Mouse (Mus musculus): ENCODE measurements at regions not wholly inside any gene's neighbourhood (a gene's known extent, or its start where the extent isn't known, plus 50 kb on each side); places are given as distances from the start of the nearest gene placed in this dataset.

DNA sequence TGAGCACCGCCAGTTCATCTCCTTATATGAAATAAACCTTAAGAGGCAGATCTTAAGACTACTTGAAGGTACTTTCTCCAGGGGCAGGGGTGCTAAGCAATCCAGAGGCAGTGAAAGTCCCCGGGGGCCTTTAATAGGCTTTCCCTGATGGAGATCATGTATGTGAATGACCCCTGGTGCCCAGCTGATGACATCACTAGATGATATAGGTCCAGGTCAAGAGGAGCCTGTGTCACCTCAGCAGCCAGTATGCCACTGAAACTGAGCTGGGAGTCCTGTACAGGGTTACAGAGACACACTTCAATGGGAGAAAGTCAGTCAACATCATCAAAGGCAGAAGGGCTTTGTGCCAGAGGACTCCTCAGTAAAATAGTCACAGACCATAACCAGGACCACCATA lies 457.8 kb downstream of the Wdr11 start:
- no peak overlapping the region for H3K9ac ChIP-seq
- no peaks in the 10 kb centered on the region for H3K36me3 ChIP-seq
- H3K9me3 ChIP-seq (replicated peaks) = no peaks in the 10 kb centered on the region
- ATAC-seq (ENCODE audit: low FRiP score) = no peak
- H3K27ac ChIP-seq = no peak overlapping the region
- H3K4me2 ChIP-seq (replicated peaks) = no peak overlapping the region
- H3K4me3 ChIP-seq = no peak overlapping the region
- 90% methylated on average over 2 of the region's 2 CpGs for WGBS
- peaks cover 7% of the 10 kb centered on the region; the same call in 1 of the 2 replicates for H3K4me1 ChIP-seq
- peaks cover 7% of the 10 kb centered on the region; the same call in 1 of the 2 replicates for H3K27me3 ChIP-seq

- no peak for ATAC-seq (ENCODE audit: low FRiP score)
- Histone ChIP-seq H3K9me3 (replicated peaks) (no peaks in the 10 kb centered on the region), H3K9ac (no peak overlapping the region), H3K36me3 (no peaks in the 10 kb centered on the region), H3K27me3 (peaks cover 7% of the 10 kb centered on the region; the same call in 1 of the 2 replicates), H3K4me1 (peaks cover 7% of the 10 kb centered on the region; the same call in 1 of the 2 replicates), H3K4me3 (no peak overlapping the region), H3K27ac (no peak overlapping the region), H3K4me2 (replicated peaks) (no peak overlapping the region)
- WGBS = 3% methylated on average over 2 of the region's 2 CpGs
Measured at GRCm38 (mm10) chr7:130050120-130050519, 458.5 kb downstream of the Wdr11 start.

GRCm38 (mm10) chr7:130052376-130052775 lies 460.7 kb downstream of the Wdr11 start:
- Histone ChIP-seq H3K4me2 (replicated peaks) (no peak overlapping the region), H3K4me1 (peaks cover 7% of the 10 kb centered on the region; the same call in 1 of the 2 replicates), H3K36me3 (no peaks in the 10 kb centered on the region), H3K9me3 (replicated peaks) (no peaks in the 10 kb centered on the region), H3K9ac (no peak overlapping the region), H3K4me3 (no peak overlapping the region), H3K27ac (no peak overlapping the region), H3K27me3 (no peaks in the 10 kb centered on the region)
- no peak for ATAC-seq (ENCODE audit: low FRiP score)
- 93% methylated on average over 5 of the region's 5 CpGs for WGBS

- H3K9me3 ChIP-seq (replicated peaks) = no peaks in the 10 kb centered on the region
- ATAC-seq (ENCODE audit: low FRiP score) = no peak
- no peaks in the 10 kb centered on the region for H3K27me3 ChIP-seq
Measured at GRCm38 (mm10) chr7:130057708-130058107, 462.5 kb downstream of the Ate1 start.

GRCm38 (mm10) chr7:130058267-130058666 lies 461.9 kb downstream of the Ate1 start:
- H3K4me2 ChIP-seq (replicated peaks) = no peak overlapping the region
- H3K27ac ChIP-seq = no peak overlapping the region
- no peaks in the 10 kb centered on the region for H3K9me3 ChIP-seq (replicated peaks)
- no peak overlapping the region for H3K4me3 ChIP-seq
- ATAC-seq (ENCODE audit: low FRiP score) = no peak
- no peaks in the 10 kb centered on the region for H3K4me1 ChIP-seq
- H3K36me3 ChIP-seq = no peaks in the 10 kb centered on the region
- no peaks in the 10 kb centered on the region for H3K27me3 ChIP-seq
- 80% methylated on average over 12 of the region's 12 CpGs for WGBS
- H3K9ac ChIP-seq = no peak overlapping the region

More at GRCm38 (mm10) chr7:130057708-130058107, 462.5 kb downstream of the Ate1 start:
- WGBS = 88% methylated on average over 6 of the region's 6 CpGs
- Histone ChIP-seq H3K4me1 (no peaks in the 10 kb centered on the region), H3K4me2 (replicated peaks) (no peak overlapping the region), H3K9ac (no peak overlapping the region), H3K27ac (no peak overlapping the region), H3K4me3 (no peak overlapping the region), H3K36me3 (no peaks in the 10 kb centered on the region)

GRCm38 (mm10) chr7:130059684-130060607 lies 460.2 kb downstream of the Ate1 start:
- no peak overlapping the region for H3K4me2 ChIP-seq (replicated peaks)
- H3K27me3 ChIP-seq = no peaks in the 10 kb centered on the region
- H3K27ac ChIP-seq = no peak overlapping the region
- H3K9me3 ChIP-seq (replicated peaks) = no peaks in the 10 kb centered on the region
- H3K4me3 ChIP-seq = no peak overlapping the region
- no peak overlapping the region for H3K9ac ChIP-seq
- no peaks in the 10 kb centered on the region for H3K36me3 ChIP-seq
- H3K4me1 ChIP-seq = no peaks in the 10 kb centered on the region
- no peak for ATAC-seq (ENCODE audit: low FRiP score)
- 68% methylated on average over 15 of the region's 15 CpGs for WGBS

DNA sequence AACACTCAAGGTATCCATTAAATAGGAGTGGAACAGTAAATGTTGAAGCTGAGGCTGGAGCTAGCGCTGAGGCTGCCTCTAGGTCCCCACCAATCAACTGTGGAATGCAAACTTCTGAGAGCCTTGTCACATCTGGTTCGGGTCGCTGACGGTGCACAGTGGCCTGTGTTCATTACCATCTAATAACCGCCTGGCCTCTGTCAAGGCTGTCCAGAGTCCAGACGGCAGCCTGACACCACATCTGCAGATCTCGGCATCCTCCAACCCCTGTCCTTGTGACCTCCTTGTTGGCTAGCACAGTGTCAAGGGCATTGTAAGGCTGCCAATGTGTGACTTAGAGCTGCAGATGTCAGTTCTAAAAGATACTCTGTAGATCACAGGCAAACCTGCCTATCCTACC lies 455.7 kb downstream of the Ate1 start:
- H3K4me3 ChIP-seq = no peak overlapping the region
- H3K27ac ChIP-seq = no peak overlapping the region
- H3K4me1 ChIP-seq = no peaks in the 10 kb centered on the region
- 51% methylated on average over 7 of the region's 7 CpGs for WGBS
- H3K9ac ChIP-seq = no peak overlapping the region
- no peak for ATAC-seq (ENCODE audit: low FRiP score)
- no peaks in the 10 kb centered on the region for H3K36me3 ChIP-seq
- no peak overlapping the region for H3K4me2 ChIP-seq (replicated peaks)
- H3K9me3 ChIP-seq (replicated peaks) = no peaks in the 10 kb centered on the region
- H3K27me3 ChIP-seq = 0 out of 2 replicates have a peak, but pooled peaks cover 2% of the 10 kb centered on the region

GRCm38 (mm10) chr7:130068316-130068715 lies 451.9 kb downstream of the Ate1 start:
- Histone ChIP-seq H3K36me3 (no peaks in the 10 kb centered on the region), H3K4me1 (peaks cover 4% of the 10 kb centered on the region), H3K9ac (no peak overlapping the region), H3K4me2 (replicated peaks) (no peak overlapping the region), H3K27me3 (peaks cover 2% of the 10 kb centered on the region; the same call in 1 of the 2 replicates), H3K4me3 (no peak overlapping the region), H3K9me3 (replicated peaks) (no peaks in the 10 kb centered on the region), H3K27ac (no peak overlapping the region)
- ATAC-seq (ENCODE audit: low FRiP score) = no peak
- 71% methylated on average over 3 of the region's 3 CpGs for WGBS

DNA sequence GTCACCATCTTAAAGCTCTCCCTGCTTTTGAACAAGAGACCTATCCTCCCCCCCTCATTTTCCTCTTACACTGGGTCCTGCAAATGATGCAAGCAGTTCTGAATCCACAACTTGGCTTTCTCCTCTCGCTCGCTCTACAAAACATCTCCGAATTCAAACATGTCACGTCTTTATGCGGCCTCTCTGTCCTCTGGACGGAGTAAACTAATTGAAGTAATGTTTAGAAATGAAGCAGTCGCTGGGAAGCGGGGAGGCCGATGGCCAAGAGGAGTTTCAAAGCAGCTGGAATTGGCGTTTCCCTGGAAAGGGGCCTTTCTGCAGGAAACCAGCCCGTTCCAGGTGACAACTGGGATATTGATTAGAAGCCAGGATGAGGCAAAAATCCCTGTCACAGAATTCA lies 446.8 kb downstream of the Ate1 start:
- WGBS = 62% methylated on average over 11 of the region's 11 CpGs
- H3K4me3 ChIP-seq = no peak overlapping the region
- no peaks in the 10 kb centered on the region for H3K9me3 ChIP-seq (replicated peaks)
- ATAC-seq (ENCODE audit: low FRiP score) = no peak
- peaks cover 13% of the 10 kb centered on the region for H3K4me1 ChIP-seq
- peak overlapping the region; percentile 37; the same call in 1 of the 2 replicates for H3K27ac ChIP-seq
- no peaks in the 10 kb centered on the region for H3K36me3 ChIP-seq
- H3K4me2 ChIP-seq (replicated peaks) = peak overlapping the region; percentile 52
- no peaks in the 10 kb centered on the region; the same call in 1 of the 2 replicates for H3K27me3 ChIP-seq
- no peak overlapping the region for H3K9ac ChIP-seq

- Histone ChIP-seq H3K27ac (peak overlapping the region; percentile 62; the same call in 1 of the 2 replicates), H3K9me3 (replicated peaks) (no peaks in the 10 kb centered on the region), H3K9ac (no peak overlapping the region), H3K27me3 (no peaks in the 10 kb centered on the region; the same call in 1 of the 2 replicates), H3K4me3 (peak overlapping the region; percentile 22), H3K4me1 (peaks cover 13% of the 10 kb centered on the region), H3K4me2 (replicated peaks) (peak overlapping the region; percentile 52), H3K36me3 (no peaks in the 10 kb centered on the region)
- WGBS = 22% methylated on average over 27 of the region's 27 CpGs
- no peak for ATAC-seq (ENCODE audit: low FRiP score)
Measured at GRCm38 (mm10) chr7:130073890-130074819, 446.0 kb downstream of the Ate1 start.

DNA sequence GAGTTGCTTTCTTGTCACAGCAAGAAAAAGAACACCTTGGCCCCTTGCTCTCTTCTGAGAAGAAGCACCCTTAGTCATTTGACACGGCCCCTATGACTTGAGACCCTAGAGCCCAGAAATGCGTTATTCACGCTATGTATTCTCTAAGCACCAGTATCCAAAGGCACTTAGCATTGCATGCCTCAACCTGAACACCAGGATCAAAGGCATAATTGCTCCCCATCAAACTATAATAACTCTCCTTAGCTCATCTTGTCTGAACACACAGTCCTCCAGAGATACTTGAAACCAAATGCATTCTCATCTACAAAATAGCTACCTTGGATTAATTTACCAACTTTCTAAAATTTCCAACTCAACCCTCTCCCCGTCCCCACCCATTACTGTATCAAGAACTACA lies 437.5 kb downstream of the Ate1 start:
- Histone ChIP-seq H3K4me1 (no peaks in the 10 kb centered on the region), H3K4me2 (replicated peaks) (no peak overlapping the region), H3K4me3 (no peak overlapping the region), H3K27ac (no peak overlapping the region), H3K9ac (no peak overlapping the region), H3K9me3 (replicated peaks) (no peaks in the 10 kb centered on the region), H3K27me3 (no peaks in the 10 kb centered on the region), H3K36me3 (no peaks in the 10 kb centered on the region)
- ATAC-seq (ENCODE audit: low FRiP score) = no peak
- WGBS = 83% methylated on average over 4 of the region's 4 CpGs

DNA sequence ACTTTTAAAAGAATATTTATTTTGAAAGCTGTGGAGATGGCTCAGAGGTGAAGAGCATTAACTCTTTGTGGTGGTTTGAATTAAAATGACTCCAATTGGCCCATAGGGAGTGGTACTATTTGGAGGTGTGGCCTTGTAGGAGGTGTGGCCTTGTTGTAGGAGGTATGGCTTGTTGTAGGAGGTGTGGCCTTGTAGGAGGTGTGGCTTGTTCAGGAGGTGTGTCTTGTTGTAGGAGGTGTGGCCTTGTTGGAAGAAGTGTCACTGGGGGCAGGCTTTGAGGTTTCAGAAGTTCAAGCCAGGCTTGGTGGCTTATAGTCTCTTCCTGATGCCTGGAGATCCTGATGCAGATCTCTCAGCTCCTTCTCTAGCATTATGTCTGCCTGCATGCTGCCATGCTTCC lies 434.5 kb downstream of the Ate1 start:
- H3K4me1 ChIP-seq = no peaks in the 10 kb centered on the region
- H3K9me3 ChIP-seq (replicated peaks) = no peaks in the 10 kb centered on the region
- H3K27me3 ChIP-seq = no peaks in the 10 kb centered on the region
- no peak overlapping the region for H3K27ac ChIP-seq
- no peak overlapping the region for H3K9ac ChIP-seq
- no peak overlapping the region for H3K4me2 ChIP-seq (replicated peaks)
- no peak overlapping the region for H3K4me3 ChIP-seq
- H3K36me3 ChIP-seq = no peaks in the 10 kb centered on the region
- no peak for ATAC-seq (ENCODE audit: low FRiP score)
